Mouse (Mus musculus) neutrophil, adult 5-6 weeks (primary cell): ENCODE measurements around the gene Tfap2c. TPM values are rescaled to one million over a fixed set of nuclear protein-coding genes. Genes with fewer than 3 reads are reported as not detected.

Experiments
- ATAC-seq: fragments of 151-379, 151-347 bp; 2 replicates; pipeline ENCODE4 v1.8.0; 2017; ENCODE audit warnings: mild to moderate bottlenecking, moderate TSS enrichment; ENCODE audit not compliant: insufficient number of reproducible peaks, poor library complexity, low FRiP score, severe bottlenecking; ENCODE audit errors: extremely low read depth
- total RNA-seq: library from RNA; stranded (forward); fragments of 200-1000 nt; gene quantifications from 2 replicates; pipeline ENCODE4 v1.2.3, GENCODE M21; 2017

Gene Tfap2c
- total RNA-seq, 1 experiment from 2014 or later: not detected

DNA sequence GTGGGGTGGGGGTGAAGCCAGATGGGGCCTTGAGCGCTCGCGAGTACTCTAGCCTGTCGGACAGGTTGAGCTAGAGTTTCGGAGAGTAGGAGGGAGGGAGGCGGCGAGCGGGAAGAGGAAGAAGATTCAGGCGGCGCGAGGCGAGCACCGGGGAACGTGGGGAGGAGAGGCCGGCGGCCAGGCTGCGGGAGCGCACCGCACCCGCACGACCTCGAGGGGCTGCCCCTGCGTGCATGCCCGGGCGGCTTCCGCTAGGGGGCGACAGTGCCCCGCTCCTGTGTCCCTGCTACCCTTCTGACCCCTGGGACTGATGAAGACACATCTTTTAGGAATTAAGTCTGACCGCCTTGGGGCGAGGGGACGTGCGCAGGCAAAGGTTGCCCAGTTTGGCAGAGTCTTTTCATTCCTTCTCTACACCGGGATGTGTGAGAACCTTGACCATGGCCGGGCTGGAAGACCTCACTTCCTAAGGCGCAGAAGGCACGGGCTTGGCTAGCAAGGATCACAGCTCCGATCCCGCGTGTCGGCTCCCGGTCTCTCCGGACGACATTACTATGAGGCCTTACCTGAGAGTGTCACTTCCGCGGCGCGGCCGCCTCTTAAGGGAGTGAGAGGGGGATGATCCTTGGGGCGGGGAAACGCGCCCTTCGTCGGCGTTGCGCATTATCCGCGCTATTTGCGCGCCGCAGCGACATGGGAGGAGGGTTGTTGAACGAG lies 1.1 kb downstream of the Tfap2c start:
- no peak for ATAC-seq

DNA sequence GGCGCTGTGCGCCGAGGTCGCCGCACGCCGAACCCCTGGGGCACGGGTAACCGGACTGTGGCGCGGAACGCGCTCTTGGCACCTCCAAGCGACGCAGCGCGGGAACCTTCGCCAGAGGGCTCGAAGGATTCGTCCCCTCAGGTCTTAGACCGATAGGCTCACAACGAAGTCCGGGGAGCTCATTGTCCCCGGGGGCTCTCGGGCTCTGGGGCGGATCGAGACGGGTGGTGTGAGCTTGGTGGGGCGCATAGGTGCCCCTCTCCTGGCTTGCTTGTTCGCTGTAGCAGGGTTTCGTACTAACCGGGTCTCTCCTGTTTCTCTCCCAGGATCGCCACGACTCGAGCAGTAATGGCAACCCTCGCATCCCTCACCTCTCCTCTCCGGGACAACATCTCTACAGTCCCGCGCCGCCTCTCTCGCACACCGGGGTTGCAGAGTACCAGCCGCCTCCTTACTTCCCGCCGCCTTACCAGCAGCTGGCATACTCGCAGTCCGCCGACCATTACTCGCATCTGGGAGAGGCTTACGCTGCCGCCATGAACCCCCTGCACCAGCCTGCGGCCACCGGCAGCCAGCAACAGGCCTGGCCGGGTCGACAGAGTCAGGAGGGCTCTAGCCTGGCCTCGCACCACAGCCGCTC lies 1.8 kb downstream of the Tfap2c start:
- ATAC-seq: no peak

DNA sequence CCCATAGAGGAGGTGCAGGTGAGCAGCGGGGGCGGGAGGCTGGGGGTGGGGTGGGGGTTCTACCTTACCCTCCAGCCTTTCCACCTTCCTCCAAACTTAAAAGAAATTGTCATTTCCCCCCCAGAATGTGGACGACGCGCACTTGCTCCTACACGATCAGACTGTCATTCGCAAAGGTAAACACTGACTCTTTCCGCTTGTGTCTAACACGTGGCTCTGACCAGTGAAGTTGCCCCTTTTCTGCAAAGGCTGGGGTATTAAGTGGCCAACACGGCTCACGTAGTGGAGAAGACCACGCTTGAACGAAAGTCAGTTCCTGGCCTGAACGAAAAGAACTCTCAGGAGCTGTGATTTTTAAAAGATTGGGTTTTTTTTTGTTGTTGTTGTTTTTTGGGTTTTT lies 2.5 kb downstream of the Tfap2c start:
- ATAC-seq: no peak

DNA sequence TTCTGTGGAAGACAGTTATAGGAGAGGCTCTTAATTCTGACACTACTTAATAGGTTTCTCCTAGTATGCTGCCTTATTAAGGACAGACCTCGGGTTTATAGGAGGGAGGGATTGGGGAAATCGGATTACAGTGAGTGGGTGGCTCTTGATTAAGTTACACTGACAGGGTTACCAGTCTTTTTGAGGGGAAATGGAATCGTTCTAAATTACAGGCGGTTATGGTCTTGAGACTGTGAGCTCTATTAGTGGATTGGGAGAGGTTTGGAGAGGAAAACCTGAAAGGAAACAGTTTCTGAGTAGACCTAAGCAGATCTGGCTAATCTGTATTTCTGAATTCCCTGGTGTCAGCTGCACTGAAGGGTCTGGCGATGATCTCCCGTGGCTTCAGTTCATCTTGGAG lies 3.3 kb downstream of the Tfap2c start:
- no peak for ATAC-seq

DNA sequence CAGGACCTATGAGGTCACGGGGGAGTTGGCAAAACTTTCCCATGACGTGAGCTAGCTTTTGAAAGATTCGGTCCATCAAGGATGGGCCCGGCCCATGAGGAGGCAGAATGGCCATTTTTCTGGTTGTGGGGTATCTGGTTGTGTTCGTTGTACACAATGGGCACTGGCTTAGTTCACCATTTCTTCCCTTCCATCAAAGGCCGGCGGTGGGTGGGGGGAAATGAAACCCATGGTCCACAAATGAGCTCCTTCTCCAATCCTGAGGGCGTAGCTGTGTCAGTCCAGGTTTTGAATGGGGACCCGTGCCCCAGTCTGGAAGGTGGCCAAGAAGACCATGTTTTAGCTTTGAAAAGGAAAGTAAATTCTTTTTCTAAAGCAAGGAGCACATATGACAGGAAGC lies 4.8 kb downstream of the Tfap2c start:
- no peak for ATAC-seq

DNA sequence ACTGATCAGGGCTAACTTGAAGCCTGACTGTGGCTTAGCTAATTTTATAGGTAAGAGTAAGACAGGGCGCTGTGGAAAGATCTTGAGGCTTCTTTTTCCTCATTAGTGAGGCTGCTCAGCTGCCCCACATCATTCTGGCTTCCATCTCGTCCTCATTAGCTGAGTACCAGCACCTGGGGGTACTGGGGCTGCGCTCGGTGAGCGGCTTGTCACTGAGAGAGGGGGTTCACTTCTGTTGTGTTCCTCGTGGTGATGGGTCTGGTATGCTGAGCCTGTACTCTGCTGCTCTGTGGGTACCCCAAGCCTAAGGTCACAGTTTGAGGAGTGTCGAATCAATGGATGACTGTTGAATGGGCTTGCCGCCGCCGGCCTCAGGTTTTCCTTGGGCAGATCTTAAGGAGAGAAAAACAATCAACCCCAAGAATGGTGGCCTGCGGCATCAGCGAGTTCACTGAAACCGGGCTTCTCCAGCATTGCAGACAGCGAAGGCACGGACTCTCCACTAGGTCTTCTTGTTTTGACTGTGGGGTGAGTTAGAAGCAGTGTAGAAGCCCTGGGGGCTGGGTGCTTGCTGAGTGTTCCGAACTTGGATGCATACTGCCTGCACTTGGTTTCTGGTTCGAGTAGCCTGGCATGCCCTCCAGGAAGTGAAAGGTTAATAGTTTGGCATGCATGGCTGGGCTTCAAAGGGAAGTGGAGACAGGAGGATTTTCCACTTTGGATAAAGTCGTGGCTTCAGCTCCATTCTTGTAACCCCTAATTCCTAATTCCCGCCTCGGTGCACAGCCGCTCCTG lies 9.5 kb downstream of the Tfap2c start:
- no peak for ATAC-seq

DNA sequence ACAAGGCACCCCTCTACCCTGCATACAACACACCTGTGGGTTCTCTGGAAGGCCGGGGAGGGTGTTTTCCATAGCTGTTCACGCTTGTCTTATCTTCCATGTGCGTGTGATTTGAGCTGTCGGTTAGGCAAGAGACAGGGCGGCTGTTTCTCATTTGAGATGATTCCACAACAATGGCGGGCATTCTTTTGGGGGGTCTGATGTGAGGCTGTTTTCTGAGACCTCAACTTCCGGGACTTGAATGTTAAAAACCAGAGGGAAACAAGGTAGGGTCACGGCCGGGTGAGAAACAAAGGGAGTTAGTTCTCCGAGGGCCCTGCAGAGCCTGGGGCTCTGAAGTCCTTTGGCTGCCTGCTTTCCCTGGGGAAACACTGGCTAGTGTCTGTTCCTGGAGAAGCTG lies 11.6 kb downstream of the Tfap2c start:
- no peak for ATAC-seq

DNA sequence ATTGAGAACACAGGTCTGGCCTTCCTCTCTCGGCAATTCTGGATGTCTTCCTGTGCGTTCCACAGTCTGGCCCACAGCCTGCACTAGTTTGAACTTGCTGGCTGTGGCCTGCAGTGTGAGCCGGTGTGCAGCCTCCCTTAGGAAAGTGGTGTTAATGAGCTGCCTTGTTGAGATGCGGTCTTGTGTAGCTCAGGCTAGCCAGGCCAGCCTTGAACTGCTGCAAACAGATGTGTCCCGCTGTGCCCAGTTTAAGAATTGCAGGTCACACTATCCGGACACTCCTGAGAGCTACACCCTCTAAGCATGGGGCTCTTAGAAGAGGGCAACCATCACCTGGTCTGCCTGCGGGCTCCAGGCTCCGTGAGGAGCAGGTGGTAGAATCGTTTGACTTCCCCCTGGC lies 18.4 kb downstream of the Tfap2c start:
- ATAC-seq: no peak

DNA sequence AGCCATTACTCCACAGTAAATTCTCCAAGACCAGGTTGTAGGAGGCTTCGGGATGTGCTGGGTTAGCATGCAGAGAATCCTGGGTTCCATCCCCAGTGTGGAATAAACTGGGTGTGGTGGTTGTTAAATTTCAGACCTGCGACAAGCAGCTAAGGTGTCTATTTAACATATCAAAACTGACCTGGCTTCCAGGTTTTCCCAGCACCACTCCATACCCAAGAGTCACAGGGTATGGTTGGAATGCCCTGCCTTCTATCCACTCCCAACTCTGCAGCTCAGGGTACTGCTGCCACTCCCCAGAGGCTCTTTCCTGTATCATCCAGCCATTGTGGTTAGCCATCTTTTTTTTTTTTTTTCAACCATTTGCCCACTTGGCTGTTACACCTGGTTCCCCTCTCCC lies 19.1 kb downstream of the Tfap2c start:
- ATAC-seq: no peak

DNA sequence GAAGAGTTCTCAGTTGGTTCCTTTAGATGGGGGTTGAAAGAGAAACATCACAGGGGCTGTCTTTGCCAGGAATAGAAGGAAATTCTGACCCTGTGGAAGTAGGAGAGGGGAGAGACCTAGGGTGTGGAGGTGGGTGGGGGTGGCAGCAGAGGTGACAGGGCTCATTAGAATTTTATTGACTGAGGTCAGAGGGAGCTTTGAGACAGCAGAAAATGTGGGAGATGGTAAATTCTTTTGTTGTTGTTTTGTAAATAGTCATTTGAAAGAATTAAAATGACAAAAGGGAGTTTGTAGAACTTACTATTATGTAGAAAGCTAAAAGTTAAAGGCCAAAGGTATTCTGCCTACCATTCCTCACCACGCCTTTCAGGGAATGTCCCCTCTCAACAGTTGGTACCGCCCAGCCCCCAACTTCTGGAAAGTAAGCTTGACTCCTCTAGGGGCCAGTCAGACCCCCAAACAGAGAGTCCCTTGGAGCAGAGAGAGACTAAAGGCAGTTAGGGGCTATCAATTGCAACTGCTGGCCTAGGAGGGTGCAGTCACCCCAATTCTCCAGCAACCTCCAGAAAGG lies 27.9 kb downstream of the Tfap2c start:
- no peak for ATAC-seq

DNA sequence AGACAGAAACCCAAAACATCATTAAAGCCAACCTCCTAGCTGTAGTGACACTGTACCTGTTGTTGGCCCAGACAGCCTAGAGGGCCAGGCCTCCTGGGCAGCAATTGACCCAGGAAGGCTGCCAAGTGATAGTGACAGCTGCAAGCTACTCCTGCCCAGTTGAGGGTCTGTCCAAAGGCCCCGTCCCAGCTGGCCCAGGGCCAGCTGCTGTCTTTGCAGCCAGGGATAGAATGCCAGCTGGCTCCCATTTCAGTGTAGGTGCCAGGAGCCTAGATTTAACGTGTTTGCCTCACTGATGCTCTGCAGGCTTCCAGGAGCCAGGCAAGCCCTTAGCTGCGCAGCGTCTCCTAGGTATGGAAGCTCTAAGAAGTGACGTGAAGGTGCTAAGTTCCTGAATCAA lies 29.8 kb downstream of the Tfap2c start:
- no peak for ATAC-seq

DNA sequence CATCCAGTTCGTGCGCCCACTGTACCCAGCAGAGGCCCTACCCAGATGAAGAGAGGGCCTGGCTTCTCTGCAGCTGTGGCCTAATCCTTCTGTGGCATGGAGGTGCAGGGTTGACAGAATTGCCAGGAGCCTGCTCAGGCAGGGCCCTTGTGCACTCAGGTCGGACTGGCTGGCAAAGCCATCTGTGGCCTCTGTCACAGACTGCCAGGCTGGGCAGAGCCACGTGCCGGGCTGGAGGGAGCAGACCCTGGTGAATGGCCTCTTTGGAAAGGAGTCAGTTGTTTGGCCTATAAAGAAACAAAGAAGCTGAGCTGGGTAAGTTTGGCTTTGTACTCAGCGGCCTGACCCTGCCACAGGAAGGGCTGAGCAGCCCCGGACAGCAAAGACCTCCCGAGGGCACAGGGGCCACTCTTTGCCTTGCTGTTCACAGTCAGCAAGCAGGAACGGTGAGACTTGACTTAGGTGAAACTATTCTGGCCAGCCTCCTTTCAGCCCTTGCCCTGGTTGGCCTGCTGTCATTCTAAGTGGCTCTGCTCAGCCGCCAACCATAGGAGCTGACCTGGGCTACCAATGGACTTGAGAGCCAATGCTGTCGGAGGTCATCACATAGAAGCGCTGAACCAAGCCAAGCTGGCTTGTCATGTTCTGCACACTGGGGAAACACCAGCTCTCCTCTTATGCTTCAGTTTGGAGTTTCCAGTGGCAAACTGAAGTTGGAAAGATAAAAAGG lies 31.3 kb downstream of the Tfap2c start:
- no peak for ATAC-seq

DNA sequence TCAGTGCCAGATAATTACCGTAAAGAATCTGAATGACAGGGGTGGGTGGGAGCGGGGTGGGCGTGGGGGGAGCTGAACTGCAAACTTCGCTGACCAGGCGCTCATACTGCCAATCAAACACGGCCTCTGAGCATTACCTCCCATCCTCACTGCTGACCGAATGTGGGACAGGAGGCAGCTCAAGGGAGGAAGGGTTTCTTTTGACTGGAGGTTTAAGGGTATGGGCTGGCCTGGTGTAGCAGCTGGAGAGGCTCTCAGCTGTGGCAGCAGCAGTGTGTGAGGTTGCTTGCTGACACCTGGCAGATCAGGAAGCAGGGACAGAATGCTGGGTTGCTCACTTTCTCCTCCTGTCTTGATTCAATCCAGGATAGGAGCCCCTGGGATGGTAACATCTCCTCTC lies 33.9 kb downstream of the Tfap2c start:
- ATAC-seq: no peak

DNA sequence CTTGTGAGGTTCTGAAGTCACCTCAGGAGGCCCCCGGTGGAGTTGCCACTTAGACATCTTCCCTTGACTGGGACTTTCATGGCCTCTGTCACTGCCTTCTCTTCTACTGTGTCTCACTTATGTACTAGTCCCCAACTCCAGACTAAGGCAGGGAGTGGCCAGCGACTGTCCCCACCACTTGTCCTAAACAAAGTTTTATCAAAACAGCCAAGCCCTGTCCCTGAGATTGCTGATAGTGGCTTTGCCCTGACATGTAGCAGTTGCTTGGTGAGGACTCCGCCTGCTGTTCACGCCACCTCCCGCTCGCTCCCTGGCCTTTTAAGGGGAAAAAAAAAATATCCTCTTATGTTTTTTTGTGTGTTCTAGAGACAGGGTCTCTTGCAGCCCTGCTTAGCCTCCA lies 35.9 kb downstream of the Tfap2c start:
- ATAC-seq: no peak

DNA sequence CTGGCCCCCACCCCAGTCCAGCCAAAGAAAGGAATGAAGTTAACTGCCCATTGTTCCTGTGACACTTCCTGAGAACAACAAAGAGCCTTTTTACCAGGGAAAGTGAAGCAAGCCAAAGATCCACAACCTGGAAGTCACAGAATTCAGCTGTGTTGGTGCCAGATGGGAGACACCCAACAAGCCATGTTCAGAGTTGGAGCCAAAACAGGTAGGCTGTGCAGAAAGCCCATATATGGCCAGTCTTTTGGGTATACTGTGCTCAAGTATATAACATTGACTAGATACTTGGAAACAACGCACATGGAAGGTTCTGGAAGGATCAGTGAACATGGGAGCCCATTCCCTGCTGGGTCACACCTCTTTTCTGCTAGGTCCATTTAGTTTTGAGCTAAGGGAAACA lies 39.7 kb downstream of the Tfap2c start:
- no peak for ATAC-seq

DNA sequence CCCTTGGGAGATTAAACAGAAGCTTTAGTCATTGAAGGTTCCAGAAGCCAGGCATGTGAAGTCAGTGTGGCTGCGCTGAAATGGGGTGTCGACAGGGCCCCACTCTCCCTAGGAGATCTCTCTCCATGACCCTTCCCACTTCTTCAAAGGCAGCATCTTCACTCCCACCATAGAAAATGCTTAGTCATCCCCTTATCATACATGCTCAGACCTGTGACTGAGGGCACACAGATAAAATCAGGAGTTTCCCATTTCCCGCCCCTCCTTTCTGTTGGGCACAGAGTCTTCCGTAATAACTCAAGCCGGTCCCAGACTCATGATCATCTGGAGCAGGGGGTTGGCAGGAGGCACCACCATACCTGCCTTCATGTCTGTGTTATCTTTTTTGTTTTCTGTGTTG lies 41.4 kb downstream of the Tfap2c start:
- ATAC-seq: no peak

DNA sequence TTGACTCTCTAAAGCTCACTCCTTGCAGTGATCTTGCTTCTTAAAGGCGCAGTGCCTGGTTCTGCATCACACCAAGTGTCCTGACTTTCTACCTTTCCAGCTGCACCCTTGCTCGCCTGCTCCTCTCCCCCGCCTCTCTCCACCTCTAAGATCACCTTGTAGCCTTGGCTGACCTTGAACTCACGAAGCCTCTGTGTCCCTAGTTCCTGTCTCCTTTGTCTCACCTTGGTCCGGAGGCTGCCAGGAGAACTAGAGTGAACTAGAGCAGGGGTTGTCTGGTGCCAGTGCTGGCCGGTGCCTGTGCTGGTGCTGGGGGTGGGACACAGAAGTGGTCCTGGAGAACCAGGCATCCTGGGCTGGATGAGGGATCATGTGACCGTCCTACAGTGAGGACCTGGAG lies 44.9 kb downstream of the Tfap2c start:
- ATAC-seq: no peak

DNA sequence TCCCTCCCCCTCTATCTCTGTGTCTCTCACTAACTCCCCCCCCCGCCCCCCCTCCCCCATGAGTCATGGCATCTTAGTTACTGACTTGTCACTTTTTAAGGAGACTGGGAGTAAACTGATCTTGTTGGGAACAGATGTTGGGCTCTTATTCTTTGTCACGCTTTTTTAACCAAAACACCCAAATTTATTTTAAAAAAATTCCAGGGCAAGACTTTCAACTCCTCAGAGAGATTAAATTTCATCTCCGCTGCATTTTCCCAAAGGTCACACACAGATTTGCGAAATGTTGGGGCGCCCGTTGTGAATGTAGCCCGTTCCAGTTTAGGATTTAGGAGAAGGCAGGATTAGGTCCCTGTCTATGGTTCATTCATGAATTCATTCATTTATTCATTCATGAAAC lies 47.7 kb downstream of the Tfap2c start:
- no peak for ATAC-seq

DNA sequence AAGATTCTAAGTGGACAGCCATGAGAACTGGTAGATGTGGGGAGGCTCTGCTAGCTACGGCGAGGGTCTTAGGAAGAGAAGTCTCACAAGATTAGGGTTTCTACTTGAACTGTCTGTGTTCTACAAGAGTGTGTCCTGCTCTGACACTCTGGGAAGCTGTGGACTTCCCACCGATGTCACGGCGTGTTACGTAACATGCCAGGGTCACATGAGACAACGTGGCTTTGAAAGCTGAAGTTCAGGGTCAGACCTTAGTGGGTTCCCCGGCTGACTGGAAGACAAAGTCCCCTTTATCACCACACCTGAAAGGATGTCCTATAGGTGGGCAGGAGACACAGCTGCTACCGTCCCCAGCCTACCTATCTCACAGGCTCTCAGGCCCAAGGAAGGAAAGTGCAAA lies 48.5 kb downstream of the Tfap2c start:
- ATAC-seq: no peak
